Mouse (Mus musculus) heart, postnatal 25 days (tissue): ENCODE results near the gene Txndc8. TPM values are rescaled to one million over a fixed set of nuclear protein-coding genes. Genes with fewer than 3 reads are reported as not detected.

Experiments used
- DNase-seq: peaks from one replicate; pipeline ENCODE4 v3.0.0; 2022; ENCODE audit warnings: low spot score
- intact Hi-C: fragments of 180-260 bp; cut with DNase I; formaldehyde crosslinking; loops from one replicate; pipeline ENCODE4 v1.15.1; 2025
- total RNA-seq, 2 experiments: library from RNA; stranded (reverse); gene quantifications; 2 replicates each; pipeline ENCODE4 v1.2.3; 2021

Txndc8 gene
- total RNA-seq, 2 experiments from 2014 or later = not detected

- no peak for DNase-seq
These were observed 51.5 kb downstream of the Txndc8 start for GRCm38 (mm10) chr4:57957200-57958085.

GRCm38 (mm10) chr4:57956029-57956960, 52.6 kb downstream of the Txndc8 start, which contains the start of gene Txn1:
Gene Txn1, minus strand, starts transcription at chr4:57956411.
- DNase-seq = peak; percentile 96
- intact Hi-C loops = loop anchor here (5.0 kb wide), 1 partner anchor 121 kb away; no protein-coding TSS in a partner anchor

More at GRCm38 (mm10) chr4:57957200-57958085, 51.5 kb downstream of the Txndc8 start:
- intact Hi-C loops = loop anchor here (5.0 kb wide), 1 partner anchor 120 kb away; no protein-coding TSS in a partner anchor

GRCm38 (mm10) chr4:57955544-57955958, 53.4 kb downstream of the Txndc8 start:
- intact Hi-C loops = loop anchor here (5.0 kb wide), 1 partner anchor 122 kb away; no protein-coding TSS in a partner anchor
- DNase-seq = peak; percentile 48

- DNase-seq = no peak
- intact Hi-C loops = loop anchor here (5.0 kb wide), 1 partner anchor 122 kb away; no protein-coding TSS in a partner anchor
These were observed 53.9 kb downstream of the Txndc8 start for GRCm38 (mm10) chr4:57954991-57955390.

DNA sequence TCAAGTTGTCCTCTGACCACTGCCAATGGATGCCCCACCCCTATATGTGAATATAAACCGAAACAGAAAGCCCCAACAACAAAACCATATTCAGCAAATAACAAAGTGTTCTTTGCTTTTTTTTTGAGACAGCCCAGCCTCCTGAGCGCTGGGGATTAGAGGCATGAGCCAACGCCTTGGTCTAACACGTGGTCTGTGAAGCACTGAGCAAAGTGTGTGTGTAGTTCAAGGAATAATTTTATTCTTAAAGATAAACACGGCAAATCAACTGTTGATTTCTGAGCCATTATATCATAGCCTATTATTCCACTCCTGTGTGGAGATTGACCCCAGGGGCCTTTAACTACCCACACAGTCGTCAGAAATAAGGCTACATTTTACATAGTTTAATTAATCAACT, 54.3 kb downstream of the Txndc8 start:
- intact Hi-C loops = no loop called here
- no peak for DNase-seq

GRCm38 (mm10) chr4:57953796-57954195, 55.1 kb downstream of the Txndc8 start:
- DNase-seq = no peak
- intact Hi-C loops = no loop called here

DNA sequence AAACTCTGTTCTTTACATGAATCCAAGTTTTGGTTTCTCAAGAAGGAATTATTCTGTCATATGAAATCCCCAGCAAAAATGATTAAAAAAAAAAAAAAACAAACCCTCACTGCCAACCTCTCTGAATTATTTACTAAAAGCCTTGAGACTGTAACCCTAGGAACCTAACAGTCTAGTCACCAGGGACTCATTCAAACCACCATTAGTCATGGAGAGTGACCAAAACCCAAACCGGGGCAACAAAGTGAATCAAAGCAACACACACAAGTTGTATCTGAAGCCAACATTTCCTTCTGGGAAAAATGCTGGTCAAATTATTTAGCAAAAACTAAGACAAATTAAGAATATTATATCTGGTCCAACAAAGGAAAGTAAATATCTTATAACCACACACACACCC, 56.0 kb downstream of the Txndc8 start:
- intact Hi-C loops = no loop called here
- DNase-seq = no peak

DNA sequence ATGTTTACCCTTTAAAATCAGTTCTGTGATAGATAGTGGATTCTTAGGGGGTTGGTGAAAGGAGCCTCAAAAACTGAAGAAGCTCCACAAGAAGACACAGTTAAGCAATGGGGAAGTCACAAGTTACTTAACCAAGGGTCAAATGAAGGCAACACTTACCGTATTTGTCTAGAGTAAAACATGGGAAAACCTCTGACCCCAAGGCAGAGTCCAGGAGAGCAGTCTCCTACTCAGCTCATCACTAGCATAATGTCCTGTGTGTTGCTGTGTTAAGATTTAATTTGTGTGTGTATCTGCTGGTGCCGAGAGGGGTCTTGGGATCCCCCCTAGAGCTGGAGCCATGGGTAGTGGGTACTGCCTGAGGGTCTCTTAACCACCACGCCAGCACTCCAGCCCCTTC, 56.5 kb downstream of the Txndc8 start:
- intact Hi-C loops = no loop called here
- no peak for DNase-seq

GRCm38 (mm10) chr4:57949866-57950265, 59.1 kb downstream of the Txndc8 start:
- no peak for DNase-seq
- intact Hi-C loops = no loop called here

GRCm38 (mm10) chr4:57947476-57947875, 61.4 kb downstream of the Txndc8 start:
- DNase-seq = no peak
- intact Hi-C loops = no loop called here

DNA sequence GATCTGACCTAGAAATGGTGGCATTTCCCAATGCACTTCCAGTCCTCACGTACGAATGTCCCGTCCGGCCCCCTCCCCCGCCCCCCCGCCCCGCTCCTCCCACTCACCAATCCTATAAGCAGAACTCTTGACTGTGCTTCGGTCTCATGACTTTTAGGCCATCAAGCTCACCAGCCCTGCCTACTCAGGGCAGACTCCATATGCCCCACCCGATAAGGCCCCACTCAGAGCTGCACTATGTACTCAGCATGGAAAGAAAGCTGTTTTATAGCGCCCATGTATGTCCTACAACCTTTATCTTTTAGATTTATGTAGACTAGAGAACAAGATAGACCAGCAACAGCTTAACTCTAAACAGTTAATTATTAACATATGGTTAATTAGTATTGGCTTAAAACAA, 61.9 kb downstream of the Txndc8 start:
- intact Hi-C loops = no loop called here
- DNase-seq = no peak

GRCm38 (mm10) chr4:57942892-57943291, 66.0 kb downstream of the Txndc8 start:
- no peak for DNase-seq

DNA sequence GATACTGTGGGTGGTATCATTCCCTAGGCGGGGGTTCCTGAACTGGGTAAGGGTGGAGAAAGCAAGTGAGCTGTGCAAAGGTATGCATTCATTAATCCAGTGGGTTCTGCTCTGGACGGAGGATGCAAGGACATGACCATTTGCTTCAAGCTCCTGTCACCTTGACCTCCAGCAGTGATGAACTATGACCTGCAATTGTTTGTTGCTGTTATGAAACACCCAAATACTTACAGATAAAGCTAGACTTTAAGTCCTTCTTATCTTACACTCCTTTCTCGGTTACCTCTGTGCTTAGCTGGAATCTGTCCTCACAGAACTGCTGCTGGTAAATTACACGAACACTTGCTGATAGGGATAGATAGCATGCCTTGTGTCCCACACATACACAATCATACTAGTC, 68.3 kb downstream of the Txndc8 start:
- DNase-seq = no peak
- intact Hi-C loops = no loop called here

More at GRCm38 (mm10) chr4:57942892-57943291, 66.0 kb downstream of the Txndc8 start:
- intact Hi-C loops = no loop called here

DNA sequence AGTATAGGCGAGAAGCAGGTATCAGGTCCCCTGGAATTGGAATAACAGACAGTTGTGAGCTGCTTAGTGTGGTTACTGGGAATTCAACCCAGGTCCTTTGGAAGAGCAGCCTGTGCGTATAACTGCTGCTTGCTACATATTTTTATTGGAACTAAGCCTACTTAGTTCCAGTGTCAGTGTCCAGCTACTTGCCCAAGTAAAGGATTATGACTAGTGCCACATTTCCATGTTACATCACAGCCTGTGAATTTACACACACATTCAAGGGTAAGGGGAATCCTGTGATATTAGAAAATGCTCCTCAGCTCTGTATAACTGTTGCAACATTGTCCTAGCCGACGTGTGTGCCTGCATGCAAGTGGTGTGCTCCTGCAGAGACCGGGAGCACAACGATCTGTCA, 71.6 kb downstream of the Txndc8 start:
- no peak for DNase-seq
- intact Hi-C loops = no loop called here

- DNase-seq = no peak
- intact Hi-C loops = no loop called here
These were observed 74.7 kb downstream of the Txndc8 start for GRCm38 (mm10) chr4:57934181-57934580.

Other genes with a start within 250 kb of the Txndc8 start
- gene D630039A03Rik, start 92.8 kb downstream of the Txndc8 start, total RNA-seq = under 1 TPM; 0.26 to 0.28 TPM
- gene Txn1, start 52.7 kb downstream of the Txndc8 start, total RNA-seq = 100 to 1,000 TPM; 120 to 126 TPM
- 1 to 10 TPM; 5.6 to 6.3 TPM for gene Svep1, start 197.7 kb upstream of the Txndc8 start, total RNA-seq